Mouse (Mus musculus) mouse embryonic stem cell (cell line): ENCODE data around the gene Nploc4.
"Not testable (repeated sequence)": the region's sequence is repeated elsewhere in the genome, so short reads cannot be mapped to it uniquely, and the experiment has no call there.

Experiments used
- in situ Hi-C, 2 experiments: fragments of 300-500 bp; cut with MboI; formaldehyde crosslinking; loops; 1 replicate in 1 of 2; 3 replicates in 1 of 2; pipeline ENCODE4 v1.14.3; 2019 to 2020; ENCODE audit warnings: low sequenced_read_pairs in 2 of 2, low pct_unique_long_range_greater_than_20kb in 1 of 2, mixed read lengths in 1 of 2; ENCODE audit not compliant: unreplicated experiment in 1 of 2

Gene Nploc4

DNA sequence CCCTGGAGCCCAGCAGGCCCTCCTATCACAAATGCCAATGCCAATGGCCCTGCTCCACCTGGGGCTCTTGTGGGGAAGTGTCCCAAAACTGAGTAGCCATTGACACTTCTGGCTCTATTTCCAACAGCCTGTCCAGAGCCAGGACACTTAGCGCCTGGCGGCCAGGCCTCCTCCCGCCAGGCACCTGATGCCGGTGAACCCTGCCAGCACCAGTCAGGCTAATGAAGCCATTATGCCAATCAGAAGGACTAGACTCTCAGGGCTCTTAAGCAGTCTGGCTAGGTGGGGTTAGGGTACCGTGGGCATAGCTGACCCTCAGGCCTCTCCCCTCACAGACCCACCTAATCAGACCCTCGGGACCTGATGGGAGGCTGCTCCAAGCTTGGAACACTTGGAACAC is 78.1 kb downstream of the Nploc4 start:
- in situ Hi-C loops = no loop called here

DNA sequence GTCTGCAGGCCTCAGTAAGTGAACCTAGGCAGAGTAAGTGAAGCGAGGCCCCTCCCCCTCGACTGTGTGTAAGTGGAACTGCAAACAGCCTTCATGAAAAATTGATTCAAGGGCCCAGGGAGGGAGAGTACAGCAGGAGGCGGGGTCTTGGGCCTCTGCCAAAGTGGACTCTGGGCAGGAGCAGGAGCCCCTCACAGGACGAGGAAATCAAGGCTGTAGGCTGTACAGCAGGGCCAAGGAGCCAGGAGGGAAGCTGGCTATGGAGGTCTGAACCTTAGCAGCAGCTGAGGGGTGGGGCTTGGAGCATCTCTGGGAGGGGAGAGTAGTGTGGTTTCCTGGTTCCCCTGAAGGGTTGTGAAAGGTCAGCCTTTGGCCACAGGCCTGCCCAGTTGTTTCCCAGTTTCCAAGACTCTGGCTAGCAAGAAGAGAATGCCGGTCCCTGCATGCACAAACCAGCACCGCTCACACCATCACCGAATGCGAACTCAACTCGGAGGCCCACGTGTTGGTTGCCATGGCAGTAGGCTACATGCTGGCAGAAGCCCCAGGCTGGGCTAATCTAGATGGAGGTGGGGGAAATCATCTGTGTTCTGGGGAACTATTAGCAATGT is 79.6 kb downstream of the Nploc4 start:
- in situ Hi-C loops = no loop called here

DNA sequence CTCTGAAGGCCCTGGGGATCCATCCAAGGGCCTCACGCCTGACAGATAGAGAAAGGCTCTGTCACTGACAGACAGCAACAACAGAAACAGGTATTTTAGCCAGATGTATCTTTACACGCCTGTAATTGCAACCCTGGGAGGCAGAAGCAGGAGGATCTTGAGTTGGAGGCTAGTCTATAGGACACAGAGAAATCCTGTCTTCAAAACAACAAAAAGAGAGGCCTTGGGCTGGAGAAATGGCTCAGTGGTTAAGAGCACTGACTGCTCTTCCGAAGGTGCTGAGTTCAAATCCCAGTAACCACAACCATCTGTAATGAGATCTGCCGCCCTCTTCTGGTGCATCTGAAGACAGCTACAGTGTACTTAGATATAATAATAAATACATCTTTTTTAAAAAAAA is 80.6 kb downstream of the Nploc4 start:
- in situ Hi-C loops = no loop called here

DNA sequence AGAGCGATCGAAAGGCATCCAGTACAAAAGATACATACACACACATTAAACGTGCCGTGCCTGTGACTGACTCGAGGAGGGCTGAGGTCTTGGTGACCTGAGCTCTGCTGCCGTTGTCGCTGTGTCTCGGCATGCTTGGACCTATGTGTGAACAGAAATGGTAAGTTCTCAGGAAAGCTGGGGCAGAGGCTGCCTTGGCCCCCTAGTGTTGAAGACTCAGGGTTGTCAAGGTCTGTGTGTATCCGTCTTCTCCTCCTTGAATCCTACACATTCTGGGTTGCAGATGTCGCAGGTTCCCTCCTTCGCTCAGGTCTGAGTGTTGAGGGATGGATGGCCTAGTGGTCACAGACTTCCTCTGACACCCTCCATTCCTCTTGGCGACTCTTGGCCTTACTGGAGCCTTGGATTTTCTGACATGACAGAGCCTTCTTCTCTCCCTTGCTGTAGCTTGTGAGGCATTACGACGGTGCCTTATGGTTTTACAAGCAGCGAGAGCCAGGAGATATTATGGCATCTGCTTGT is 81.1 kb downstream of the Nploc4 start:
- in situ Hi-C loops = no loop called here

- in situ Hi-C loops = no loop called here
These were observed 82.0 kb downstream of the Nploc4 start for GRCm38 (mm10) chr11:120355277-120356039.

- in situ Hi-C loops = no loop called here
These were observed 82.9 kb downstream of the Nploc4 start for GRCm38 (mm10) chr11:120354304-120355276.

DNA sequence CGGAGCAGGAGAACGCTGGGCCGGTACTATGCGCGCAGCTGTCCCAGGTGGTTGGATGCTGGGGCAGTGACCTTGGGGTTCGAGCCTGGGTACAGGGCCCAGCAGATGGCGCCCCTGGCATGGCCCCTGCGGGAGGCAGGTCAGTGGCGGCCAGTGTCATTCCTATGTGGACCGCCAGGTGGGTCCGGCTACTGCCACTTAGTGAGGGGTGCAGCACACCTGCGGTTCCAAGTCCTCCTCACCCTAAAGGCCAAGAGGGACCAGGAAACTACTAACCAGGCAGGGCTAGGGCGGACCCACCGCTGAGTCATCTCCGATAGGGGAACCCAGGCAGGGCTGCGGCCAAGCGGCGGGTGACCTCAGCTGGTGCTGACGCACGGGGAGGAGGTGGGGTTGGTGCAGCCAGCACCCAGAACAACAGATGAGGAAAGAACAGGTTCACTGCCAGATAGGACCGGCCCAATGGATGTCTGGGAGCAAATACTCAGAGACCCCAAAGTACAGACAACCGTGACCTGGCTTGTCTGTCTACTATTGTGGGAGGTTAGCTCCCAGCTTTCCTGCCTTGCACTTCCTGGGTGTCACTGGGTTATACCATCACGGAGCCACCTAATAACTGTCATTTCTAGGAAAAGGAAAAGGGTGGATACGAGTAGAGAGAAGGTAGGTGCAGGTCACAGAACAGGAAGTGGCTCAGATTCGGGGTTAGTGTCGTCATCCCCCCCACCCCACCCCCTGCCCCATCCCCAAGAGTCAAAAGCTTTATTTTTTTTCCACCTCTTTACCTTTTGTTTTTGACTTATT is 83.8 kb downstream of the Nploc4 start:
- in situ Hi-C loops = no loop called here

GRCm38 (mm10) chr11:120352571-120353290 is 84.8 kb downstream of the Nploc4 start:
- in situ Hi-C loops = no loop called here

DNA sequence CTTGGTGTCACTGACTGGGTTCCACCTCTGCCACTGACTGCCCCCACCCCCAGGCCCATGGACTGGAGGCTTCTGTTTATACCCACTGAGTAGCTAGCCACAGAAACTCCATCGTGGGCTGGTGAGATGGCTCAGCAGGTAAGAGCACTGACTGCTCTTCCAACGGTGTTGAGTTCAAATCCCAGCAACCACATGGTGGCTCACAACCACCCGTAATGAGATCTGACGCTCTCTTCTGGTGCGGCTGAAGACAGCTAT is 85.5 kb downstream of the Nploc4 start:
- in situ Hi-C loops = not testable (repeated sequence)

DNA sequence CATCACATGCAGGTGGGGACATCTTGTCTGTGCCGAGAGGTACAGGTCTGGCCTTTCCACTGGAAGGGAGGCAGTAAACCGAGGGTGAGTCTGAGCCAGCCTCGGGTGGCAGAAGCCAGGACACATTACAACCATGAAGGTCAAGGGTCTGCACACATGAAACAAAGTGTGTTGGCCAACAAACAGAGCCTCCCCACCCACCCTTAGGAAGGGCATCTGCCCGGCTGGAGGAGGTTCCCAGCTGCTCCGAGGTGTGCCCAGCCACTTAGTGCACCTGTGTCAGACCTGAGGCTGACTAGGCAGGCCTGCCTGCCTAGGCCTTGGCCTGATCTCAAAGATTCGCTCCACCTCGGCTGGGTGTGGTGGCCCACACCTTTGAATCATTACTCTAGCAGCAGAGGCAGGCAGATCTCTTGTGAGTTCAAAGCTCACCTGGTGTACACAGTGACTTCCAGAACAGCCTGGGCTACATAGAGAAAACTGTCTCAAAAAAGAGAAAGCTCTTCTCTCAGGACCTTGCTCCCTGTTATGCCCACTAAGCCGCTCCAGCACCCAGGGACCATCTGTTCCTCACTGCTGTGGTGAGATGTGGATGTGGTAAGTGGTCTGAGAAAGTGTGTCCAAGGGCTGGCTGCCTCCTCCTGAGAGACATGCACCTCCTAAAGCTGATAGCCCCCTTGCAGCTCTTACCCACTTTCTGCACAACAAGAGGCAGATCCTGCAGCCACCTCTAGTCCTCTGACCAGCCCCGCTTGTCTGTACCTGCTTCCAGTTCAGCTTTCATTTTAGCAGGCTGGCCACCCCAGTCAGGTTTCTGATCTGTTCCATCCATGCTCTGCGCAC is 86.0 kb downstream of the Nploc4 start:
- in situ Hi-C loops = no loop called here

DNA sequence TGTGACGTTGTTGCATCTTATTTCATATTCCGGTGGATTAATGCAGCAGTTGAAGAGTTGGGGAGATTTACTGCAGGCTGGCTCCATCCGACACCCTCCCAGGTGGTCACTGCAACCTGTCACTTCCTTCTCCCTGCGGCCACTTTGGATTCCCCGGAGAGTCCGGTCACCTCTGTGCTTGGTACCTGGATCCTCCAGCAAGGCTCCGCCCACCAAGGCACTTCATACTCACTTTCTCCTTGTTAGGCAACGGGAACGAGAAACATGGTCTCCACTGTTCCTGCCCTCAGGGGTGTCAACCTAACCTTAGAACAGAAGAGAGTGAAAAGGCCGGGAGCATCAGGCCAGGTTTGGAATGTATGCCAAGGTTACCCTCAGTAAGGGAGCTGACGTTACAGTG is 86.8 kb downstream of the Nploc4 start:
- in situ Hi-C loops = no loop called here

DNA sequence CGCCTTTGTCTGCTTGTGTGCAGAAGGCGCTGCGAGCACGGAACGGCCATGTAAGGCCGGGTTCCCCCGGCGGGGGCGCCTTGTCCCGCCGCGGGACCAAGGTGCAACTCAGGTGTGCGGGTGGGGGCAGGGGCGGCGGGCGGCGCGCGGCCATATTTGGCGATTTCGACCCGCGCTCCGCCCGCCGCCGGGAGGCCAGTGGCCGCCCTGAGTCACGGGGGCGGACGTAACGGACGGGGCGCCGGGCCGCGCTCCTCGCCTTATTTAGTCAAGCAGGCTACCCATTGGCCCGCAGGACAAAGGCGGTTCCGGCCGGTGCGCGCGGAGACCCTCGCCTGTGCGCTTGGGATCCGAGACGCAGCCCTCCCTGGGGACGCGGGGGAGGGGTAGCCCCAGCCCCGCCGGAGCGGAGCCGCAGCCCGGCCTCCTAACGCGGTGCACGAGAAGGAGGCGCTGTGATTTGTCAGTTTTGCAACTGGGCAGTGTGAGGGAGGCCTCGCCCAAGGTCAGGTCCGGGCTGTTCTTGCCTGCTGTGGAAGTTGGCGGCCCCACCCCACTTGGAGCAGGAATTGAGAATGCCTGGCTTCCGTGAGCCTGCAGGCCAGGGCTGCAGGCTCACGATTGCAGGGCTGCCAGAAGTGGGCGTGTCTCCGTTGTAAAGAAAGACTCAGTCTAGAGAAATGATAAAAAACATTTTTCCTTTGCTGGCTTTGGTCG is 87.4 kb downstream of the Nploc4 start:
- in situ Hi-C loops = no loop called here

GRCm38 (mm10) chr11:120349371-120349985 is 88.0 kb downstream of the Nploc4 start:
- in situ Hi-C loops = no loop called here

DNA sequence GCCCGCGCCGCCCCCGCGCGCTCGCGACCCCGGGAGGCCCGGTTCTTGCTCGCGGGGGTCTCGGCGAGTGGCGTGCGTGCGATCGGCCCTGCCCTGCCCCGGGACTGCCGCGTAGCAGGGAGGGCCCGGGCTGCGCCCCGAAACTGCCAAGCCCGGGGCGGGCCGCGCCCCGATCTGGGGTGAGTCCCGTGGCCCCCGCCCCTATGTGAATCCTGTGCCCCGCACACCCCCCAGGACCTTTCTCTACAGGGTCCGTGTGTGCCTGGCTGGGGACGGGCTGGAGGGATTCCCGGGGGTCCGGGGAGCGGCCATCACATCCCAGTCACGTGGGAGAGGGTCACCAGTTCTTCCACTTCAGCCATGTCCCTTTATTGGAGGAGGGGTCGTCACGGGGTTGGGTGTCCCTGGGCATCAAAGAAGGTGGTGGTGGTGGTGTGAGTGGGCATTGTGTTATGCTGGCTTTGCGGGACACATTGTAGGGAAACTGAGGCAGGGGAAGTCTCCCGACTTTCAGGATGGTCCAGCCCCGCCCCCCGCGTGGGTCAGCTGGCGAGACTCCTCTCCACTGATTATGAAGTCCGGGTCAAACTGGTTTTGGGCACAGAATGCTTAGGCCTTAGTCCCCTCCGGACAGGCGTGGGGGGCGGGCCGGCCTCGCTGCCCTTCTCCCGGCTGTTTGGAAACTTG is 88.7 kb downstream of the Nploc4 start:
- in situ Hi-C loops = no loop called here

DNA sequence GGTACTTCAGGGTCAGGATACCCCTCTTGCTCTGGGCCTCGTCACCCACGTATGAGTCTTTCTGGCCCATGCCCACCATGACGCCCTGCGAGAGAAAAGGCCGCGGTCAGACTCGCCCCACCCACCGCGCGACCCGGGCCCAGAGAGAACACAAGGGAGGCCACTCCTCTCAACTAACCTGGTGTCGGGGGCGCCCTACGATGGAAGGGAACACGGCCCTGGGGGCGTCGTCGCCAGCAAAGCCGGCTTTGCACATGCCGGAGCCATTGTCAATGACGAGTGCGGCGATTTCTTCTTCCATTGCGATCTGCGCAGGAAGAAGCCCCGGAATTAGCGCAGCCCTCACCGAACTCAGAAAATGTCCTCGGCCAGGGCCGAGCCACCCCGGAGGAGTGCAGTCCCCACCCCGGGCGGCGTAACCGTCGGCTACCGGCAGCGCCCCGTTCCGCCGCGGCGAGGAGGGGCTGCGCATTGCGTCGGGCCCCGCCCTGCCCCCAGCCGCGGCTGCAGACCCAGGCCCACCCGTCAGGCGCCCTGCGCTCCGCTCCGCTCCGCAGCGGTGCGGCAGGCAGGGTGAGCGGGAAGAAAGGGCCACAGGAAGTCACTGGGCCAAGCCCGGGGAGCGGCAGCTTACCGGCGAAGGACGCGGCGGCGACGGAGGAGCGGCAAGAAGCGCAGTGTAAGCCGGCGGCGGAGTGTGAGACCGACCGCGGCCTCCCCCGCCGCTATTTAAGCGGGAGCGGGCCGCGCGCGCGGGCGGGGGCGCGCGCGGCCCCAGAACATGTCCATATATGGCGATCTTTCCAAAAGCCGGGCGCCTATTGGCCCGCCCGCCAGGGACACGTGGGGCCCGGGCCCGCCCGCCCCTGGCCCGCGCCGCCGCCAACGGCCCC is 89.5 kb downstream of the Nploc4 start, which contains the start of gene Actg1:
Gene Actg1, minus strand, starts transcription at position 752 of the 893 bp plus-strand sequence.
- in situ Hi-C loops = no loop called here
